Mouse (Mus musculus) B cell, adult 2 months (primary cell): Measurements from ENCODE around the gene Zfp296.
"Not testable (repeated sequence)": the region's sequence is repeated elsewhere in the genome, so short reads cannot be mapped to it uniquely, and the experiment has no call there.

Experiments used
- DNase-seq, 2 experiments: peaks; one replicate each; pipeline ENCODE4 v3.0.0; 2022

The Zfp296 gene

GRCm38 (mm10) chr7:19562643-19563410 is 14.3 kb upstream of the Zfp296 start, which contains the start of gene Ppp1r37:
Gene Ppp1r37 (minus strand): TSS chr7:19563076.
- DNase-seq: no peak

DNA sequence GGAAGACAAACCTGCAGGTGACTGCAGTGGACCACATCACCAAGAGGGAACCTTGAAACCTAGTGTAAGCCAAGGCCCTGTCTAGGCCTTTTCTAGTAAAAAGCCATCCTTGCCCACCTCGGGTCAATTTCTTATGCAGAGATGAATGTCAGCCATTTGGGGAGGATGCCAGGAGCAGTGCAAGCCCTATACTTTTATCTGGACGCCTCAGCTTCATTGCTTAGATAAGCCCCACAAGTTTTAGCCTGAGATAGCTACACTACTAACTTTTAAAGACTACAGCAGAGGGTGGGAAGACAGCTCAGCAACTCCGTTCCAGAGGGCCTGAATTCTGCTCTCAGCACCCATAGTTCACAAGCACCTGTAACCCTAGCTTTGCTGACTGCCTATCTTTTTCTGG is 13.2 kb upstream of the Zfp296 start:
- DNase-seq: no peak

- DNase-seq: peak; percentile 41 to 48
These were observed 12.6 kb upstream of the Zfp296 start for GRCm38 (mm10) chr7:19564455-19564854.

DNA sequence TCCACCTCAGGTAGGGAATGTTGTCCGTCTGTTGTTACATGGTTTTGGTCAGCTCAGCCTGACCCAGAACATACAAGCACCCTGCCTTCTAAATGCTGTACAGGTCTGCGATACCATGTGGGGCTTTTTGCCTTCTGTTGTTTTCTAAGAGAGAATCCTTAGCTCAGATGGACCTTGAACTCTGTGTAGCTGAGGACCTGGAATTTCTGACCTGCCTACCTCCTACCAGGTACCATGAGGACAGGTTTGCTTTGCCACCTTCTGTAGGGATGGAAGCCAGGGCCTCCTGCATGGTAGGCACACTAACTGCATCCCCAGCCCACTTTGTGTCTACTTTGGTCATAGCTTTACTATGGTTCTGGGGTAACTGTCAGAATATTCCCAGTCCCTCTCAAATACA is 11.3 kb upstream of the Zfp296 start:
- no peak for DNase-seq

DNA sequence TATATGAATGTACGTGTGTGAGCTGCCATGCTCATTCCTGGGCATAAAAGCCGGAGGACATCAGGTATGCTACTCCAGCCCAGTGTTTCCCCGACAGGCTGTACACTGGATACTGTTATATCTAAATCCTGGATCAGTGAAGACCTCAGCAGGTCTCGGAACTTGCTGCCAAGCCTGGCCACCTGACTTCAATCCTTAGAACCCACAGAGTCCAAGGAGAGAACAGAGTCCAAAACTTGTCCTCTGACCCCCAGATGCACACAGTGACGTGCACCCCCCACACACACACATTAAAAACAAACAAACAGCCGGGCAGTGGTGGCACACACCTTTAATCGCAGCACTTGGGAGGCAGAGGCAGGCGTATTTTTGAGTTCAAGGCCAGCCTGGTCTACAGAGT is 9.7 kb upstream of the Zfp296 start:
- DNase-seq: no peak

DNA sequence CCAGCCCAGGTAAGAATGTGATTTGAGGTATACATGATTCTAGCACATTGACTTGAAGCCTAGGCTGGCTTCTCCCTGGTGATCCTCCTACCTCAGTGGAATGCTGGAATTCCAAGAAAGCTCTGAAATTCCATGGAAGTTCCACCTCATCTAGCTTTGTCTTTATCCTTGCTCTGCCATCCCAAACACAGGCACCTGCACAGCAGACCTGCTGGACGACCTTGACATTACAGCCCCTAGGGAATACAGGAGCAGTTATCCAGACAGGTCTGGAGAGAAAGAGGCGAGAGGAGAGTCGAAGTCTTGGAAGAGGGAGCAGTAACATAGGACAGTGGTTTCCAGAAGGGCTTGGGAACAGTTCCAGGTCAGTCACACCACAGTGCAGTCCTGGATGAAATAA is 7.4 kb upstream of the Zfp296 start:
- no peak for DNase-seq

GRCm38 (mm10) chr7:19572926-19573775 is 3.9 kb upstream of the Zfp296 start:
- DNase-seq: peak; percentile 85 to 88

DNA sequence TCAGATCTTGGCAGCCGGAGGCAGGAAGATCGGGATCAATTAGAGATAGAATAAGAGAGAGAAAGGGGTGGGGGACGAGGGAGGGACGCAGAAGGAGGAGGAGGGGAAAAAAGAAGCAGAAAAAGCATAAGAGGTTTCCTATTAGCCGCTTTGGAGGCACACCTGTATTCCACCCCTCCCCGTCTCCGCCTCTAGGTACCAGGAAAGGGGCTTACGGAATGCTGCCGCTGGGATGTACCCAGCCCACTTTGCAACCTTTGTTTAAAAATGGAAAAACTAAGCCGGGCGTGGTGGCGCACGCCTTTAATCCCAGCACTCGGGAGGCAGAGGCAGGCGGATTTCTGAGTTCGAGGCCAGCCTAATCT is 3.3 kb upstream of the Zfp296 start:
- DNase-seq: no peak

- no peak for DNase-seq
These were observed 1.5 kb upstream of the Zfp296 start for GRCm38 (mm10) chr7:19575559-19575958.

DNA sequence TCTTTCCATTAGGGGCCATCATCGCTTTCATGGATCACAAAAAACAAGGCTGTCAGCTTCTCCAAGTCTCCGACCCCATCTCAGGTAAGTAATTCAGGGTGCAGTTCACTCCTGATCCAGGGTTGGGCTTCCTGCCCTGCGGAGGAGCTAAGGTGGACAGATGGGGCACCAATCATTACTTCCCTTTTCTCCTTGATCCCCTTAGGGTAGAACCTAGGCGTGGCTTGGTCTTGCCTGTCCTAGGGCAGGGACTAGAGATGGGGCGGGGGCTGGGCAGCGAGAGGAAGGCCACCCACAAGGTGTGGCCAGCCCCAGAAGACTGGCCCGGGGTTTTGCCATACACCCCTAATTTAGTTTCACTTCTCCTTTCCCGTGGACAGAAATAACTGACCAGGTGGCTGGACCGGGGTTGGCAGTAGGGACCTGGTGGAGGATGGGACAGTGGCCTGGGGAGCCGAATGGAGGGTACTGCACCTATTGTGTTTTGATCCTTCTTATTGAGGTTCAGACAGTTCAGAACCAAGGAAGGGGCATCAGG is 859 bp downstream of the Zfp296 start:
- peak in 1 of 2 experiments; percentile 57 for DNase-seq

GRCm38 (mm10) chr7:19578436-19578835 is 1.3 kb downstream of the Zfp296 start:
- DNase-seq: no peak

DNA sequence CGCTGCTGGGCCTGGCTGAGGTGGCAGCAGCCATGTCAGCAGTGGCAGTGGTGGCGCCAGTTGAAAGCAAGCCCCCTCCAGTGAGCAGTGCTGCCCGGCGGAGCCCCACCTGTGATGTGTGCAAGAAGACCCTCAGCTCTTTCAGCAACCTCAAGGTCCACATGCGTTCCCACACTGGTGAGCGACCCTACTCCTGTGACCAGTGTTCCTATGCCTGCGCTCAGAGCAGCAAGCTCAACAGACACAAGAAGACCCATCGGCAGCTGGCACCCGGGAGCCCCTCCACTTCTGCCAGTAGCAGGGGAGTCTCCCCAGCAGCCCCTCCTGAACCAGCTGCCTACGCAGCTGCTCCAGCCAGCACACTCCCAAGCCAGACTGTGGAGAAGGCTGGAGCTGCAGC is 2.7 kb downstream of the Zfp296 start:
- DNase-seq: no peak

DNA sequence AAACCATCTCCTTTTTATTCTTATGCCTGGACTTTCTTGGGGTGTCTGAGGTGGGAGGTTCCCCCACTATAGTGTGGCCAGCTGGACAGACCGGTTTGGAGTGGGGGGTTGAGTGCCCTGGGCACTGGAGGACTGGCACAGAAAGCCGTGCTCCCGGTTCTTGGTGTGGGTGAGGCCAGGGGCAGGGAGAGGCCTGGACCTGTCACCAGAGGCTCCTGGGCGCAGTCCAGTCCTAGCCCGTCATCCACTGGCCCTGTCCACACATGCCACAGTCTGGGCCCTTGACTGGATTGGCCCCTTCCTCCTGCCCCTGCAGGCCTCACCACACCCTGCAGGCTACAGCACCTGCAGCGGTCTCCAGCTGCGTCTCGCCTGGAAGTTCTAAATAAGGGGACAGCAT is 3.5 kb downstream of the Zfp296 start:
- no peak for DNase-seq

- DNase-seq: no peak
These were observed 9.2 kb downstream of the Zfp296 start for GRCm38 (mm10) chr7:19586269-19586668.

- DNase-seq: peak; percentile 70 to 73
These were observed 12.1 kb downstream of the Zfp296 start for GRCm38 (mm10) chr7:19589207-19589606.

GRCm38 (mm10) chr7:19589917-19590316 is 12.8 kb downstream of the Zfp296 start:
- DNase-seq: peak; percentile 87 to 89

GRCm38 (mm10) chr7:19593061-19593730 is 16.1 kb downstream of the Zfp296 start:
- DNase-seq: no peak

- no peak for DNase-seq
These were observed 23.5 kb downstream of the Zfp296 start for GRCm38 (mm10) chr7:19600562-19600961.

DNA sequence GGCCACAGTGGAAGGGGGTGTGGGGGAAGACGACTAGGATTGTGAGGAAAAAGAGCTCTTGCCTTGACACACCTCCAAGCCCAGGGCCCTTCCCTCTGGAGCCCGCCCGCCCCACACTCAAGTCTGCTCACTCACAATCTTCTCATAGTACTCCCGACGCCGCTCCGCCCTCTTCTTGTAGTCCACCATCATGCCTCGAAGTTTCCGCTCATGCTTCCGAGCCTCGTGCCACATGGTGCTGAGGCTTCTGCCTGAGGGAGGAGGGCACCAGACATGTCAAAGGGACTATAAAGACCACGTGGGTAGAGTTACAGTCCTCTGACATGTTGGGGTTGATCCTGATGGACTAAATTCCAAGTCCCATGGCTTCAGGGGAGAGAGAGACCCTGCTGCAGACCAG is 26.0 kb downstream of the Zfp296 start:
- DNase-seq: no peak

DNA sequence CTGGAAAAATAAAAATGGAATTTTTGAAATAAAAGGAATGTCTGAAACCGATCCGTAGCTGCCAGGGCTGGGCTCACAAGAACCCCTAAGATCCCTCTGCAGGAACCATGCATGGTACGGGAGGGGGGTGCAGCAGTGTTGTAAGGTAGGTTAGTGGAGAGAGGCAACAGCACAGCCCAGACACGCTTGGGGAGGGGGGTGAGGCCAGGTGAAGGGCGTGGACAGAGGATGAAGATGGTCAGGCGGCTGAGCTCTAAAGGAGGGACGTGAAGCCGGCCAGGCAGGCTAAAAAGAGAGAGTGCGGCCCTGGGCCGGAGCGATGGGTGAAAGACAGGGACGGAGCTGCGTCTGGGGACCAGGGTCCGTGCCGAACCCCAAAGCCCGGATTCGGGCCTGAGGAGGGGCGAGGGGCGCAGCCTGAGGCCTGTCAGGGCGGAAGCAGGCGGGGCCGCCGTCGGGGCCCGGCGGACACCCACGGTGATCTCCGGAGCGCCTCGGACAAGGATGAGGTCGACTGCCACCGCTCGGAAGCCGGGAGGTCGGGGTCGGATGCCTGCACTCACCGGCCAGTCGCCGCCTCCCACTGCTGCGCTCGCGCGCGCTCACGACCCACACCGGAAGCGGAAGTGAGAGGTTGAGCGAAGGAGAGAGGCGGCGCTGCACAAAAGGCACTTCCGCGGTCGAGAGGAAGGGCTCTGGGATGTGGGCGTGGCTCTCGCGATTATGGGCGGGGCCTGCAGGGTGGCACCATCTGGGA is 26.9 kb downstream of the Zfp296 start, which contains the start of gene Clasrp:
Gene Clasrp, minus strand, starts transcription at position 638 of the 757 bp plus-strand sequence.
- peak; percentile 98 for DNase-seq

DNA sequence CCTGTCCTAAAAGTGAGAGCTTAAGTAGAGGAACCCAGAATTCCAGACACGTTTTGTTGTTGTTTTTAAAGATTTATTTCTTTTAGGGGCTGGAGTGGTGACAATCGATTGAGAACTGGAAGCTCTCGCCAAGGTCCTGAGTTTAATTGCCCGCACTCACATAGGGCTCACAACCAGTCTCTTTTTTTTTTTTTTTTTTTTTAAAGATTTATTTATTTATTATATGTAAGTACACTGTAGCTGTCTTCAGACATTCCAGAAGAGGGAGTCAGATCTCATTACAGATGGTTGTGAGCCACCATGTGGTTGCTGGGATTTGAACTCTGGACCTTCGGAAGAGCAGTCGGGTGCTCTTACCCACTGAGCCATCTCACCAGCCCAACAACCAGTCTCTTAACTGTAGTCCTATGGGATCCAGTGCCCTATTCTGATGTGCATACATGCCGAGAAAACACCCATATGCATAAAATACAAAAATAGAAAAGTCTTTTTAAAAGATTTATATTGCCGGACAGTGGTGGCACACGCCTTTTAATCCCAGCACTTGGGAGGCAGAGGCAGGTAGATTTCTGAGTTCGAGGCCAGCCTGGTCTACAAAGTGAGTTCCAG is 27.6 kb downstream of the Zfp296 start:
- not testable (repeated sequence) for DNase-seq

DNA sequence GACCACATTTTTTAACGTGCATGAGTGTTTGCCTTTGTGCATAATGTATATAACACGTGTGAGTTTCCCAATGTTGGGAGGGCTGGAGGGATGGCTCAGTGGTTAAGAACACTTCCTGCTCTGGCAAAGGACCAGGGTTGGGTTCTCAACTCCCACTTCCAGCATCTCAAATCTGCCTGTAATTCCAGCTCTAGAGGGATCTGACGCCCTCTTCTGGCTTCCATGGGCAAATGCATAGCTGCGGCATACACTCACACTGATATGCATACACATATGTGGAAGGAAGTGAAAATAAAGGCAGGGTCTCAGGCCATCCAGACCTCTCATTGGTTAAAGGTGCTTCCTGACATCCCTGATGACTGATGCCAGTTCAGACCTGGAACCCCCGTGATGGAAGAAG is 30.2 kb downstream of the Zfp296 start:
- no peak for DNase-seq
